Mouse (Mus musculus) forebrain, embryonic 13.5 days (tissue): ENCODE results near the gene Cnppd1. TPM values are rescaled to one million over a fixed set of nuclear protein-coding genes. Genes with fewer than 3 reads are reported as not detected.
A peak's percentile ranks its signal among the peaks of the same experiment; 100 is the strongest.

Experiments used
- ATAC-seq: fragments of 200-750 bp; cut with Nextera tagmentation; 2 replicates; pipeline ENCODE4 v1.8.0; 2017
- H3K27ac ChIP-seq: fragments of 300-500 bp; sonication (generic); 2 replicates; pipeline ENCODE4 v1.5.1; 2015; ENCODE audit warnings: inconsistent platforms, mild to moderate bottlenecking, moderate library complexity
- H3K27me3 ChIP-seq: fragments of 300-500 bp; sonication (generic); 2 replicates; pipeline ENCODE4 v1.6.1; 2015; ENCODE audit warnings: mild to moderate bottlenecking, inconsistent platforms
- H3K36me3 ChIP-seq: fragments of 300-500 bp; sonication (generic); 2 replicates; pipeline ENCODE4 v1.6.1; 2015; ENCODE audit warnings: mild to moderate bottlenecking, inconsistent platforms; ENCODE audit not compliant: poor library complexity, severe bottlenecking
- H3K4me1 ChIP-seq: fragments of 300-500 bp; sonication (generic); 2 replicates; pipeline ENCODE4 v1.6.1; 2015; ENCODE audit warnings: inconsistent platforms
- H3K4me2 ChIP-seq: fragments of 300-500 bp; sonication (generic); 2 replicates; pipeline ENCODE4 v1.6.1; 2015; ENCODE audit warnings: inconsistent platforms, mild to moderate bottlenecking, moderate library complexity
- H3K4me3 ChIP-seq: fragments of 300-500 bp; sonication (generic); 2 replicates; pipeline ENCODE4 v1.5.1; 2015; ENCODE audit warnings: mild to moderate bottlenecking, inconsistent platforms
- H3K9ac ChIP-seq: fragments of 300-500 bp; sonication (generic); 2 replicates; pipeline ENCODE4 v1.6.1; 2015; ENCODE audit warnings: mild to moderate bottlenecking, inconsistent platforms
- H3K9me3 ChIP-seq: fragments of 300-500 bp; sonication (generic); replicated peaks from 2 replicates; pipeline ENCODE4 v1.6.1; 2016; ENCODE audit warnings: inconsistent platforms
- WGBS: fragments of 180-500 bp; shearing (Covaris S2); methylation state at CpG from one replicate; pipeline ENCODE4 v1.1.7; 2015; 5-methylcytosine and 5-hydroxymethylcytosine counted together
- polyA plus RNA-seq: library from polyadenylated mRNA; unstranded; fragments of >200 nt; fragmentation: Nextera tagmentation; extraction: Ambion mirVana; gene quantifications from 2 replicates; pipeline ENCODE4 v1.2.1, GENCODE M21; 2015

Gene Cnppd1
- polyA plus RNA-seq, 1 experiment from 2014 or later: 47.1 TPM

DNA sequence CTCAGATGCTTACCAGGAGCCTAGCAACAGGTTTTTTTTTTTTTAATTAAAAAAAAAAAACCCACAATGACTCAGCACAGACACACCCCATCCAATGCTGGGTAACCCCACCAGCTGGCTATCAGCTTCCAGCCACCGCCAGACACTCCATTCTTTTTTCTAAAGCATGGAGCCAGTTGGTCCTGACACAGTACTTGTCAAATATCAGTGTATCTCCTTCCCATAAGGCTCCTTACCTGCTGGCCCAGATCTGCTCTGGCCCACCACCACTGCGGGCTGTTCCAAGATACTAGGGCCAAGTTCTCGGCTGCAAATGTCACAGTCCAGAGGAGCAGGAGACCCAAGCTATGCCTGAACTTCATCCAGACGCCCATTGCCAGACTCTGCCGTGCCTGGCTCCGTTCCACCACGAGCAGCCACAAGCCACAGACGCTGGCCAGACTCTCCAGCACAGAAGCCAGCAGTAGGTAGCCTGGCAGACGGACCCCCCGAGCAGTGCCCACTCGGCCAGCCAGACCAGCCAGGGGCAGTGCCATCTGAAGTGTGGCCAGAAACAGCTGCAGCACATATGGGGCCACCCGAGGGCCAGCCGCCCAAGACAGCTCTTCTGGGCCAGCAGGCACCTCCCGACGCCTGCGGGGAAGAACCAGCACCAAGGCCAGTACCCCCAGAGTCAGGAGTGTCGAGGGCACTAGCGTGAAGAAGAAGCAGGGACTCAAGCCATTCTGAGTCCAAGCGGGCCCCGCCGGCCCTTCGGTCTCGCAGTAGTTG, 37.0 kb upstream of the Cnppd1 start:
- H3K4me3 ChIP-seq: peak overlapping the region; percentile 59
- 9% methylated on average over 23 of the region's 23 CpGs for WGBS
- peak overlapping the region; percentile 73 for H3K9ac ChIP-seq
- H3K9me3 ChIP-seq: no peaks in the 10 kb centered on the region
- H3K27me3 ChIP-seq: no peaks in the 10 kb centered on the region
- peaks cover 28% of the 10 kb centered on the region for H3K4me1 ChIP-seq
- H3K36me3 ChIP-seq: peaks cover 66% of the 10 kb centered on the region
- H3K4me2 ChIP-seq: peak overlapping the region; percentile 97
- ATAC-seq: no peak; the same call in none of the 2 replicates
- peak overlapping the region; percentile 40; the same call in 1 of the 2 replicates for H3K27ac ChIP-seq

GRCm38 (mm10) chr1:75168472-75169464, 26.3 kb upstream of the Cnppd1 start, which contains the start of gene Zfand2b:
Zfand2b (plus strand) TSS chr1:75168646.
- Histone ChIP-seq H3K27me3 (no peaks in the 10 kb centered on the region), H3K4me1 (peaks cover 8% of the 10 kb centered on the region), H3K4me2 (peak within 1 kb of the TSS; percentile 69), H3K9ac (peak within 1 kb of the TSS; percentile 70), H3K9me3 (no peaks in the 10 kb centered on the region), H3K27ac (peak within 1 kb of the TSS; percentile 89), H3K36me3 (peaks cover 39% of the 10 kb centered on the region), H3K4me3 (peak within 1 kb of the TSS; percentile 76)
- ATAC-seq: peak; percentile 97
- WGBS: 1% methylated on average over 51 of the region's 59 CpGs

DNA sequence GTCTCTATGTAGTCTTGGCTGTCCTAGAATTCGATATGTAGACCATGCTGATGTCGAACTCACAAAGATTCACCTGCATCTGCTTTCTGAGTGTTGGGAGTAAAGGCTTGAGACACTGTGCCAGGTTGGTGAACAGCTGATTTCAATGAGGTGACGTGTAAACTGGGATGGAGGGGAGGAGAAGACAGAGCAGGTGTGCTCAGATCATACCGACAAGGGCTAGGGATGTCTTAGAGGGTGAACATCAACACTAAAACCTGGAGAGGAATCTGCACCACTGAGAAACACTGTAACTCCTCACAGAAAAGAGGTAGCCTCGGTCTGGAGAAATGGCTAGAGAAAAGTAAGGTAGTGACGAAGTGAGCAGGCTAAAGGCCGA, 25.6 kb upstream of the Cnppd1 start:
- peak; percentile 46; the same call in 1 of the 2 replicates for ATAC-seq
- H3K27ac ChIP-seq: no peak overlapping the region
- no peak overlapping the region for H3K9ac ChIP-seq
- 6% methylated on average over 7 of the region's 7 CpGs for WGBS
- H3K9me3 ChIP-seq: no peaks in the 10 kb centered on the region
- H3K27me3 ChIP-seq: no peaks in the 10 kb centered on the region
- H3K4me3 ChIP-seq: peak overlapping the region; percentile 76
- H3K36me3 ChIP-seq: peaks cover 32% of the 10 kb centered on the region
- H3K4me1 ChIP-seq: peaks cover 8% of the 10 kb centered on the region
- H3K4me2 ChIP-seq: peak overlapping the region; percentile 69

DNA sequence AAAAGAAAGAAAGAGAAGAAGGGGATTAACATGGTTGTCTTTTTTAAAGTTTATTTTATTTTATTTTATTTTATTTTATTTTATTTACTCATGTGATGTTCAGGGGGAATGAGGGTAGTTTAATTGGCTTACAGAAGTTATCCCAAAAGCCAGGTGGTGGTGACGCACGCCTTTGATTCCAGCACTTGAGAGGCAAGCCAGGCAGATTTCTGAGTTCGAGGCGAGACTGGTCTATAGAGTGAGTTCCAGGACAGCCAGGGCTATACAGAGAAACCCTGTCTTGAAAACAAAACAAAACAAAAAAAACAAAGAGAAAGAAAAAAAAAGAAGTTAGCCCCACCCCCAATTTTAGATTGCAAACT, 17.7 kb upstream of the Cnppd1 start:
- ATAC-seq: no peak
- 76% methylated on average over 4 of the region's 4 CpGs for WGBS
- H3K4me3 ChIP-seq: no peak overlapping the region
- H3K27ac ChIP-seq: no peak overlapping the region
- no peaks in the 10 kb centered on the region for H3K36me3 ChIP-seq
- no peak overlapping the region for H3K4me2 ChIP-seq
- no peaks in the 10 kb centered on the region for H3K4me1 ChIP-seq
- H3K9ac ChIP-seq: no peak overlapping the region
- H3K27me3 ChIP-seq: no peaks in the 10 kb centered on the region
- H3K9me3 ChIP-seq: no peaks in the 10 kb centered on the region

- Histone ChIP-seq H3K27me3 (no peaks in the 10 kb centered on the region), H3K36me3 (no peaks in the 10 kb centered on the region), H3K27ac (no peak overlapping the region), H3K4me3 (no peak overlapping the region), H3K9ac (no peak overlapping the region), H3K4me1 (no peaks in the 10 kb centered on the region), H3K4me2 (no peak overlapping the region), H3K9me3 (no peaks in the 10 kb centered on the region)
- no peak for ATAC-seq
- 69% methylated on average over 5 of the region's 5 CpGs for WGBS
Measured at GRCm38 (mm10) chr1:75159540-75160255, 17.2 kb upstream of the Cnppd1 start.

DNA sequence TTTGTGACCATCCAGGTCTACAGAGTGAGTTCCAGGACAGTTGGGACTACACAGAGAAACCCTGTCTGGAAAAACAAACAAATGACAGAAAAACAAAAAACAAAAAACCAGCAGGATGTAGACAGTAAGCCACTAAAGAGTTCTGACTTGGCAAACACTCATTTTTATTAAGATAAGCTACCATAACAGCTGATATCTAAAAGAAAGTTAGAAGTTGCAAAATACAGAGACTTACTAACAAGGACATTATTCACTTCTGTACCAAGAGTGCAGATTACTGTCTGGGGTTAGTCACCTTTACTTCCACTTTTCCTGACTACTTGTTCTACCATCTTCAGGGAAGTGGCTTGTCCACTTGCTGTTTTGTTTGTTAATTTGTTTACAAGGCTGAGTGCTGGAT, 16.5 kb upstream of the Cnppd1 start:
- H3K36me3 ChIP-seq: no peaks in the 10 kb centered on the region
- no peak overlapping the region for H3K27ac ChIP-seq

GRCm38 (mm10) chr1:75155837-75156236, 13.3 kb upstream of the Cnppd1 start:
- Histone ChIP-seq H3K9ac (no peak overlapping the region), H3K27ac (no peak overlapping the region), H3K4me2 (no peak overlapping the region), H3K4me1 (no peaks in the 10 kb centered on the region), H3K27me3 (no peaks in the 10 kb centered on the region), H3K36me3 (no peaks in the 10 kb centered on the region), H3K4me3 (no peak overlapping the region), H3K9me3 (no peaks in the 10 kb centered on the region)
- no peak for ATAC-seq
- WGBS: 76% methylated on average over 3 of the region's 3 CpGs

More for the DNA sequence above, 16.5 kb upstream of the Cnppd1 start:
- ATAC-seq: no peak
- no peak overlapping the region for H3K4me2 ChIP-seq
- no peak overlapping the region for H3K9ac ChIP-seq
- no peaks in the 10 kb centered on the region for H3K4me1 ChIP-seq
- no peaks in the 10 kb centered on the region for H3K9me3 ChIP-seq
- no peaks in the 10 kb centered on the region for H3K27me3 ChIP-seq
- H3K4me3 ChIP-seq: no peak overlapping the region

GRCm38 (mm10) chr1:75148727-75149126, 6.2 kb upstream of the Cnppd1 start:
- Histone ChIP-seq H3K4me1 (peaks cover 9% of the 10 kb centered on the region), H3K9me3 (no peaks in the 10 kb centered on the region), H3K27ac (no peak overlapping the region), H3K4me2 (no peak overlapping the region), H3K27me3 (no peaks in the 10 kb centered on the region), H3K9ac (no peak overlapping the region), H3K4me3 (no peak overlapping the region), H3K36me3 (peaks cover 56% of the 10 kb centered on the region)
- WGBS: 91% methylated on average over 4 of the region's 4 CpGs
- ATAC-seq: no peak

GRCm38 (mm10) chr1:75147411-75148135, 5.1 kb upstream of the Cnppd1 start:
- no peak for ATAC-seq
- WGBS: 82% methylated on average over 7 of the region's 7 CpGs

GRCm38 (mm10) chr1:75145589-75145988, 3.1 kb upstream of the Cnppd1 start:
- no peak overlapping the region for H3K9ac ChIP-seq
- no peak overlapping the region for H3K4me3 ChIP-seq
- H3K36me3 ChIP-seq: peaks cover 56% of the 10 kb centered on the region
- H3K27ac ChIP-seq: no peak overlapping the region
- no peak overlapping the region for H3K4me2 ChIP-seq
- no peaks in the 10 kb centered on the region for H3K27me3 ChIP-seq
- ATAC-seq: no peak
- H3K4me1 ChIP-seq: peaks cover 23% of the 10 kb centered on the region
- 95% methylated on average over 3 of the region's 3 CpGs for WGBS
- no peaks in the 10 kb centered on the region for H3K9me3 ChIP-seq

More at GRCm38 (mm10) chr1:75147411-75148135, 5.1 kb upstream of the Cnppd1 start:
- Histone ChIP-seq H3K4me1 (peaks cover 14% of the 10 kb centered on the region), H3K27ac (no peak overlapping the region), H3K4me3 (no peak overlapping the region), H3K36me3 (peaks cover 56% of the 10 kb centered on the region), H3K9ac (no peak overlapping the region), H3K27me3 (no peaks in the 10 kb centered on the region), H3K9me3 (no peaks in the 10 kb centered on the region), H3K4me2 (no peak overlapping the region)

DNA sequence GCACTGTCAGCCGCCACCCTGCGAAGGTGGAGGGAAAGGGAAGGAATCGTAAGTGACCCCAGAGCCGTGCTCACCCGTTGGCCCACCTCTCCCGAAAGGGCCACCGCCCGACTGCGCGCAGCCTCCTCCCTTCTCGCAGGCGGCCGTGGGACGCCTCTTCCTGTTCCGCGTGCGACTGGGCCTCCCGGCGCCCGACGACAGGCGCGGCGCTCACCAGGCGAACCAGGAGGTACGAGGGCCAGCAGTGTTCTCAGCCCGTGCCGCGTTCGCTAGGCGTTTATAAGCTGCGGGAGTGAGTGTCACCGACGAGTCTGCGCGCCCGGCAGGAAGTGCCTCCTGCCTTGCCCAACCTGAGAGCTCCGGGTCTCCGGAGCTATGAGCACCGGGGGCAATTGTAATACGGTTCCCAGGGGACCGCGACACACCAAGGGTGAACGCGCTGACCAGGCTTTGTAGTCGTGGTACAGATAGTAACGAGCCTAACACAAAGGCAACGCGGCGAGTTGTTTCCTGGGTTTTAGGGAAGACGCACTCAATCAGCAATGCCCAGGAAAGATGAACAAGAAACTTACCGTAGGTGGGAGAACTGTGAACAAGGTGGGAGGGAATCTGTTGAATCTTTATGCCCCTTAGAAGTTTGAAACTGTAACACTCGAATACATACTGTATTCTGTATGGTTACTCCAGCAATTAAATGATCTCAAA, 873 bp downstream of the Cnppd1 start:
- Histone ChIP-seq H3K36me3 (peaks cover 55% of the 10 kb centered on the region), H3K4me1 (peaks cover 36% of the 10 kb centered on the region), H3K4me3 (peak overlapping the region; percentile 87), H3K27me3 (no peaks in the 10 kb centered on the region), H3K9ac (peak overlapping the region; percentile 94), H3K4me2 (peak overlapping the region; percentile 99), H3K9me3 (no peaks in the 10 kb centered on the region), H3K27ac (peak overlapping the region; percentile 97)
- under 1% methylated on average over 53 of the region's 53 CpGs for WGBS
- ATAC-seq: 0 out of 2 replicates have a peak, but pooled peaks have one; percentile 4
